Mouse (Mus musculus) left cerebral cortex, adult 8-10 months (tissue): Measurements from ENCODE around the gene Parvb. TPM values are rescaled to one million over a fixed set of nuclear protein-coding genes. Genes with fewer than 3 reads are reported as not detected.
"Not testable (repeated sequence)": the region's sequence is repeated elsewhere in the genome, so short reads cannot be mapped to it uniquely, and the experiment has no call there.

Experiments used
- DNase-seq, 2 experiments: peaks; one replicate each; pipeline ENCODE4 v3.0.0; 2022; ENCODE audit warnings: low spot score in 2 of 2
- total RNA-seq, 4 experiments: library from RNA; stranded (reverse); gene quantifications; 2 replicates each; pipeline ENCODE4 v1.2.4; 2022

Parvb gene
- total RNA-seq, 4 experiments from 2014 or later: 15.8 to 20.0 (median 17.9) TPM

DNA sequence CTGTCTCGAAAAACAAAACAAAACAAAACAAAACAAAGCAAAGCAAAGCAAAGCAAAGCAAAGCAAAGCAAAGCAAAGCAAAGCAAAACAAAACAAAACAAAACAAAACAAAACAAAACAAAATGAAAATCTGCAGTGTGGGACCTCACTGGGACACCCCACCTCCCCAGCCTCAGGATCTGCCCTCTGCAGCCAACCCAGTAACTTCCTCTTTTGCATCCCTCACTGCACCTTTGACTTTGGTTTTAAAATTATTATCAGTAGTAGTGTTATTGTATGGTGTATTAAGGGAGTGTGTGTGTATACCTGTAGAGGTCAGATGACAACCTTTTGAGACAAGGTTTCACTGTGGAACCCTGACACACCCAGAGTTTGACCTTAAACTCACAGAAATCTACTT is 57.1 kb downstream of the Parvb start:
- not testable (repeated sequence) for DNase-seq

GRCm38 (mm10) chr15:84291097-84291496 is 59.3 kb downstream of the Parvb start:
- DNase-seq: no peak

DNA sequence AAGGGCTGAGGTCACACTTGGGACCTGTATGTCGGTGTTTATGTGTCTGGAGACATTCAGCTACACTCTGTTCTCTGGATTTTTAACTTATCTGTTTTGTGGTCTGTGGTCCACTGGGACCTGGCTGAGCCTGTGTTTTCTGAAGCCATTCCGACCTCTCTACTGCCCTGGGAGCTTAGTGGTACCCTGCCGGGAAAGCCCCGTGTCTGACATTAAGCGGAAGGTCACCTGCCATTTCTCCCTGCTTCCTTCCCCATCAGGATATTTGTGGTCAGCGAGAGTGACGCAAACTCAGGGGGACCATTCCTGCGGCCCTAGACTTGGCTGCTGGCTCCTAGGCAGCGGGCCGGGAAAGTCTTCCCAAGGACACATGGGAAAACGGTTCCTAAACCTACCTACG is 61.7 kb downstream of the Parvb start:
- DNase-seq: no peak

DNA sequence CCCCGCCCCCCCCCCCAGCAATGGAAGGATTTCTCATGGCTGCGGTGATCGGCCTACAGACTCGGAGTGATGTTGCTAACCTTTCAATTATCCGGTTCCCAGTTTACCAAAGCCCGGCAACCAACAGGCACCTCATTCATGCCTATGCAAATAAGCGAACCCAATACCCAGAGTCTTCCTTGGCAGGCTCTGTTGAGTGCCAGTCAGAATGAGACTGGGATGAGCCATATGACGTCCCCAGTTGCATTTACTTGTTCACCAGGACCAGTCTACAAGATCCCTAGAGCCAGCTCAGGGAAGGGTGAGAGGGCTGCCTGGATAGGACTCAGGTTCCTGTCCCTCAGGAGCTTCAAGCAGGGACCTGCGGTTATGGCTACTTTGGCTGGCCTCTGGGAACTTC is 62.5 kb downstream of the Parvb start:
- no peak for DNase-seq

GRCm38 (mm10) chr15:84295225-84295624 is 63.4 kb downstream of the Parvb start:
- no peak for DNase-seq

- DNase-seq: no peak
These were observed 65.6 kb downstream of the Parvb start for GRCm38 (mm10) chr15:84297454-84297853.

GRCm38 (mm10) chr15:84298804-84299370 is 67.0 kb downstream of the Parvb start:
- peak in 1 of 2 experiments; percentile 28 for DNase-seq

- no peak for DNase-seq
These were observed 68.0 kb downstream of the Parvb start for GRCm38 (mm10) chr15:84299662-84300333.

DNA sequence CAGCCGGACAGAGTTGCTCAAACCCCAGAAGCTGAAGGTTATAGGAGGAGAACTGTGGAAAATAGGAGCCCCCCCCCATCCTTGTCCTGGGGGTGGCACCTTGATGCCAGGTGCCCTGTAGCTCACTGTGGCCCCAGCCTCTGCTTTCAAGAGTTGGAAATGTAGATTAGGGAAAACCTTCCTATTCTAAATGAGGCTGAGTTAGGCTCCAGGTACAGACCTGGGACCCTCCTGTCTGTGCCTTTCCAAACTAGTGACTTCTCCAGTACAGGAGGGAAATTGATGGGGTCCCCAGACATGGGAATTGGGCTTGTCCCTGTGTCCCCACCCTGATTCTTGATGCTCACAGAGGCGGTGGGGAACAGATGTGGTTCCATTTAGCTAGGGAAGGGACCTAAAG is 68.7 kb downstream of the Parvb start:
- no peak for DNase-seq

DNA sequence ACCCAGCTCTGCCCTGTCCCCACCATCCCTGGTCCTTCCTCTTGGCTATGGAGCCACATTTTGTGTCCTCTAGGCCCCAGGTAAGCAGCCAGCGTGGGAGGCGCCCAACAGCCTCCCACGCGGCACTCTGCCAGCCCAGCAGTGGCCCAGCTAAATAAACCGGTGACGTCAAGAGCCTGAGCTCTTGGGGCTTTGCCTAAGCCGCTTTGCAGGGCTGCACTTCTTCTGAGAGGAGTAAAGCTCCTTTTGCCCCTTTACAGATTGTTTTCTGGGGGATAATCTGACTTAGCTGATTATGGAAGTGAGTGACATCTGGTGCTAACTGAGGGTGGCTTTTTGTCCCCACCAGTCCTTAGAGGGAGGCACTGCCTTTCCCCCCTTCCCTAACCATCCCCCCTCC is 69.2 kb downstream of the Parvb start:
- no peak for DNase-seq

GRCm38 (mm10) chr15:84301641-84302420 is 70.0 kb downstream of the Parvb start:
- DNase-seq: no peak

DNA sequence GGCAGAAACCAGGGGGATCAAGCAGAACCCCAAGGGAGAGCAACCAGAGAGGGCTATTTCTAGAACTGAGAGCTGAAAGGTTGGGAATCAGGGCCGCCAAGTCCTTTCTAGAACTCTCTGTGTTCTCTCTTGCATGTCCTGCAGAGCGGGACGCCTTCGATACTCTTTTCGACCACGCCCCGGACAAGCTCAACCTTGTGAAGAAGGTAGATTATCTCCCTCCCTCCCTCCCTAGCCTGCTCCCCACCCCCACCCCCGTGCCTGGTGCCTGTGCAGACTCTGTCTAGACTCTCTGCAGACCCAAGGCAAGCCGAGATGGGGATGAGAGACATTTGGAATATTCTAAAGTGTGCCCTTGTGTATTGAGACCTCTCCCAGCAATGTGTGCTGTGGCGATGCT is 71.4 kb downstream of the Parvb start:
- DNase-seq: no peak

- DNase-seq: no peak
These were observed 73.5 kb downstream of the Parvb start for GRCm38 (mm10) chr15:84305333-84305732.

DNA sequence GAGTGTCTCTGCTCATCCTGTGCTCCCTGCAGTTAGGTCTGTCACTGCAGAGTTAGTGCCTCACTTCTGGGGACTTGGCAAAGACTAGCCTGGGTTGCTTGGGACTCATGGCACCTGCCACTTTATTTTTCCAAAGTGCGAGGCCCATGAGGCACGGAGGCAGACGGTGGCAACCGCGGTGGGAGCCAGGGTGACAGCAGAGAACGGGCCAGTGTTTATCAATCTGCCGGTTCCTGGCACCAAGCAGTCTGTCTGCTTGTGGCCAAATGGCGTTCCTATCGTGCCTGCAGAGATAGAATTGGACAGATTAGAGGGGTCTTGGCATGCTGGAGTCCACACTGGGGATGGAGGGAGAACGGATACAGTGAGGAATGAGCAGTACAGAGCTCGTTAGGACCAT is 78.4 kb downstream of the Parvb start:
- DNase-seq: no peak

DNA sequence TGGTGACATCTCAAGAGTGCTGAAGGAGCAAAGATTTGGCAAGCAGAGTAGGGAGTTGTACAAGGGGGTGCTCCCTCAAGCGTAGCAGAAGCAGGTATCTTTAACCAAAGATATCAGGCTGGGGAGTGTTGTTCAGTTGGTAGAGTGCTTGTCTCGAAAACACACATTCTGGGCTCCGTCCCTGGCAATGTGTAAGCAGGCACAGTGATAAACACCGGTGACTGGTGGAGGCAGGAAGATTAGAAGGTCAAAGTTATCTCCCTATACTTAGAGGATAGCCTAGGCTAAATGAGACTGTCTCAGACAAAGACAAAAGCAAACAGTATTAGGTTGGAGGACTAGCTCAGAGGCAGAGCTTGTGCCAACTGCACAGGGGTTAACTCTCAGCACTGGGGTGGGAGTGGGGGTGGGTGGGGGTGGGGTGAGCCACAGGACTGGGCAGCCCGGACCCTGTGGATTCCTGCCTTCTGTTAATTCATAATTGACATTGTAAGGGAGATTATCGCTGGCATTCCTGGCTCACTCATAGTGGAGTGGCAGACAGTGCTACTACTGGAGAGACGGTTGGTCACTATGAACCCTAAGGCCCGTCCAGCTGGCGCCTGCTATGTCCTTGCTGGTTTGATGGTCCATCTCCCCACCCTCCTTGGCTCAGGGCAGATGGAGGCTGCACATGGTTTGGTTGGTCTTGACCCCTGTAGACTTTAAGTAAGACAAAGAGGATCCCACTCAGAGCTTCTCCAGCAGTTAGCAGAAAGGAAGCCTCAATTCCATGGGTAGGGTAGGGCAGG is 79.6 kb downstream of the Parvb start:
- DNase-seq: no peak

DNA sequence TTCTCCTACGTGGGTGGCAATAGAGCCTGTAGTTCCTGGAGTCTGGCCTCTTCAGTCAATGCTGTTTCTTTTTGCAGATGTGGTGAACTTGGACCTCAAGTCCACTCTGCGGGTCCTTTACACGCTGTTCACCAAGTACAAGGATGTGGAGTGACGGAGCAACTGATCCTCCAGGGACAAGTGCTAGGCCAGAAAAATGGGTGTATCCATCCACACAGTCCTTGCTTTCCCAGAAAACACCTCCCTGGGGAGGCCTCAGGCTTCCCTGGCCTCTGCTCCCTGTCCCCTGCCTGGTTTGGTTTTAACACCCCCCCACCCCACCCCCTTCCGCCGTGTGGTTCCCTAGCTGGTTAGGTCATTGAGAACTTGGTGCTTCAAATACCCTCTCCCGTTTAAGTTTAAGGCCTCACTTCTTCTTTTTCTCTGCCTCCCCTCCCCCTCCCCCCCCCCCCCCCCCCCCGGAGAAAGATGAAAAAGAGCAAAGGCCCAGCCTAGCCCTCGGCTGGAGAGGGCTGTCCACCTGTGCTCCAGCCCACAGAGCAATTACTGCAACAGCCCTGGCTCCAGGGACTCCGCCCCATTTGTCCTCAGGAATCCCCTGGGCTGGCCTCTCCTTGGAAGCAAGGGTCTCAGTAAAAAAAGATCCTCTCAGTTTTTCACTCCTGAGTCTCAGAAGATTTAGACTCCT is 81.2 kb downstream of the Parvb start:
- DNase-seq: no peak

GRCm38 (mm10) chr15:84313566-84313878 is 81.7 kb downstream of the Parvb start:
- no peak for DNase-seq

GRCm38 (mm10) chr15:84314420-84315080 is 82.7 kb downstream of the Parvb start:
- DNase-seq: no peak

DNA sequence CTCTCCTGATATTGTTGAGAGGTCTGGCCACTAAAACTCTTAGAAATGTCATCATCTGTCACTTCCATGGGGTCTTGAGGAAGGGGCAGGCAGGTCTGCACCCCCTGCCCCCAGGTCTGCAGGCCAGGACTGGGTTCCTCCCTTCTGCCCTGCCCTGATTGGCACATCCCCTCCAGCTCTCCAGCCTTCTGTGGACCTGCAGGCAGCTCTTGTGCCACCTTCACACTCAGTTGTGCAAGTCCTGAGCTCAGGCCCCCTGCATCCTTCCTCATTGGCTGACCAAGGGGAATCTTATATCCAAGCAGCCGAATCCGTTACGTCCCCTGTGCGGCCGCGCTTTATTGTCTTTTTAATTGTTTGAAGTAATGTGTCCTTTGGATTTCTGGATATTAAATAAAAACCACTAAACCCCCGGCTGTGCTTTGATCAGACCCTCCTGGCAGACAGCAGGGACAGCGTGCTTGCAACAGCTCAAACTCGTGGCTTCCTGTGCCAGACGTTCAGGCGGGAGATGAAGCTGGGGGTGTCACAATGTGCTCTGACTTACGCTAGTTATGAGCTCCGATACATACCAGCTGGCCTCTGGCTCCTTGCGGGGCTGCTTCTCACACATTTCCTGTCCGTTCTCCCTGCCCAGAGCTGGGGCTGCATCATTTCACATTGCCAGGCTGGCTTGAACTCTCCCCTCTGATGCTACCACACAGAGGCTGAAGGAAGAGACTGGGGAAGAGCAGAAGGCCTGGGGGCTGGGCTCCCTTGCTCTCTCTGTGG is 83.6 kb downstream of the Parvb start:
- no peak for DNase-seq

DNA sequence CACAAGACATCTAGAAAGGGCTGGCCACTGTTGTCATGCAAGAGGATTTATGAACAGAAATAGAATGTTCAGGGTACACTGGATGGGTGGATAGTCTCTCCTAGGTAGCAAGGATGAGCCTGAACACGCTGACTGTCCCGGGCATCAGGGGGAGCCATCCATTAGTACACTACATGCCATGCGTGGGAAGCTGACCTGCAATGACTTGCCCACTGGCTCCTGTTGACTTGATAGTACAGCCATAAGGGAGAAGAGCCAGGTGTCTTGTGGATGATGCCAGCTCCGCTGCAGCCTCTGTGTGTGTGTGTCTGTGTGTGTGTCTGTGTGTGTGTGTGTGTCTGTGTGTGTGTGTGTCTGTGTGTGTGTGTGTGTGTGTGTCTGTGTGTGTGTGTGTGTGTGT is 87.5 kb downstream of the Parvb start:
- no peak for DNase-seq
